Mouse (Mus musculus): ENCODE data around the gene Sdk2.
A peak's percentile ranks its signal among the peaks of the same experiment; 100 is the strongest.

GRCm38 (mm10) chr11:113998702-113999101, 68.1 kb downstream of the Sdk2 start:
- TF ChIP-seq CTCF (IDR thresholded peaks at IDR 0.05) = no peak
- TF ChIP-seq EP300 (IDR thresholded peaks at IDR 0.05) = peak; percentile 31; the same call in 1 of the 2 replicates
